Comparison of ENCODE assay signal across 17 mouse cellular contexts in the genomic region with DNA sequence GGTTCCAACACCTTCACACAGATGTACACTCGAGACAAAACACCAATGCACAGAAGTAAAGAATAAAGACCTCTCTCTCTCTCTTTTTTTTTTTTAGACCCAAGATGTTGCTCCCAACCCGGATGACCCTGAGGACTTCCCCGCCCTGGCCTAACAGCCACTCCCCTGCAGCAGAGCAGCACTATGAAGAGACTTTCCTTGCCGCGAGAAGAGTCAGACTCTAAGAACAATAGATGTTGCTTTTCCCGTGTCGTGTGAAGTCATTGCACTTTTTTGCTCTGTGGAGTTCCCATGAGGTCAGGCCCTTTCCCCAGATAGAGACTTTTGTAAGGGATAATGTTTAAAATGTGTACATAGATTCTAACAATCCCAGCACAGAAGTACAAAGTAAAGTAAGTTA.
"Had no signal": no experiment of that assay in that cellular context is flagged by ENCODE, and none has a peak within 500 bp of the region (broad histone marks: within the 10 kb centered on the region; RNA-seq: fewer than 3 reads in every experiment).

No protein-coding gene starts in this region.

- H3K9ac ChIP-seq: lung, embryonic 14.5 days; midbrain, embryonic 12.5 days; neural tube, embryonic 13.5 days; neural tube, embryonic 15.5 days; stomach, embryonic 15.5 days had no signal

- H3K4me3 ChIP-seq: midbrain, embryonic 10.5 days; midbrain, embryonic 12.5 days; myocyte; neural tube, embryonic 13.5 days; neural tube, embryonic 15.5 days; stomach, embryonic 15.5 days had no signal

- DNase-seq: lung, adult 18-20 months; lung, embryonic 14.5 days; lung, postnatal 10 days; lung, postnatal 4 days; midbrain, embryonic 14.5 days; retina, postnatal 1 day; right cerebral cortex, postnatal 14 days; thymus, adult 2 months; thymus, postnatal 25 days; thymus, postnatal 4 days had no signal

- H3K27ac ChIP-seq: midbrain, embryonic 10.5 days; midbrain, embryonic 12.5 days; neural tube, embryonic 13.5 days; neural tube, embryonic 15.5 days; stomach, embryonic 15.5 days; stomach, postnatal 0 days had no signal

- H3K9me3 ChIP-seq: midbrain, embryonic 10.5 days; midbrain, embryonic 12.5 days; neural tube, embryonic 13.5 days; neural tube, embryonic 15.5 days; stomach, embryonic 15.5 days had no signal

- H3K4me1 ChIP-seq: midbrain, embryonic 10.5 days; midbrain, embryonic 12.5 days; neural tube, embryonic 13.5 days; neural tube, embryonic 15.5 days; stomach, embryonic 15.5 days had no signal
